Comparison of ENCODE assay signal across 19 mouse cellular contexts in genomic region chr10:13118024-13118769, GRCm38 (mm10). TPM values are rescaled to one million over a fixed set of nuclear protein-coding genes. Genes with fewer than 3 reads are reported as not detected.
DNase-seq lines count a peak whose midpoint lies in the region; ATAC-seq lines count a peak whose summit lies in the region.
"Had no signal": no experiment of that assay in that cellular context is flagged by ENCODE, and none has a peak within 500 bp of the region (broad histone marks: within the 10 kb centered on the region; RNA-seq: fewer than 3 reads in every experiment).

No protein-coding gene starts in this region.

- H3K4me3 ChIP-seq in heart, embryonic 14.5 days (ENCODE audit: control insufficient read depth in 1 of 2, insufficient read depth in 1 of 2, low read depth in 1 of 2, low read length in 2 of 2), result no peak overlapping the region
- H3K4me3 ChIP-seq in liver, embryonic 11.5 days (ENCODE audit: low read depth, low read length), result no peak overlapping the region
- no peak overlapping the region for H3K4me3 ChIP-seq in liver, embryonic 12.5 days
- no peak overlapping the region for H3K4me3 ChIP-seq in embryonic facial prominence, embryonic 10.5 days
- no peak overlapping the region for H3K4me3 ChIP-seq in embryonic facial prominence, embryonic 13.5 days

- no peaks in the 10 kb centered on the region for H3K9me3 ChIP-seq in heart, embryonic 14.5 days (ENCODE audit: control insufficient read depth, low read length)
- no peaks in the 10 kb centered on the region for H3K9me3 ChIP-seq in liver, embryonic 11.5 days (ENCODE audit: control insufficient read depth, low read length)
- H3K9me3 ChIP-seq in liver, embryonic 12.5 days (replicated peaks), result no peaks in the 10 kb centered on the region
- no peaks in the 10 kb centered on the region for H3K9me3 ChIP-seq in embryonic facial prominence, embryonic 10.5 days
- no peaks in the 10 kb centered on the region for H3K9me3 ChIP-seq in embryonic facial prominence, embryonic 13.5 days

- H3K27me3 ChIP-seq in heart, embryonic 14.5 days (ENCODE audit: control insufficient read depth, insufficient read depth, low read length), result no peaks in the 10 kb centered on the region
- no peaks in the 10 kb centered on the region for H3K27me3 ChIP-seq in liver, embryonic 11.5 days (replicated peaks; ENCODE audit: control insufficient read depth, insufficient read depth, low read length)
- H3K27me3 ChIP-seq in liver, embryonic 12.5 days (replicated peaks), result no peaks in the 10 kb centered on the region
- H3K27me3 ChIP-seq in embryonic facial prominence, embryonic 10.5 days (replicated peaks; ENCODE audit: low read depth, poor library complexity, severe bottlenecking), result no peaks in the 10 kb centered on the region
- no peaks in the 10 kb centered on the region for H3K27me3 ChIP-seq in embryonic facial prominence, embryonic 13.5 days
- H3K27me3 ChIP-seq: CH12.LX had no signal

- peaks cover 53% of the 10 kb centered on the region for H3K36me3 ChIP-seq in heart, embryonic 14.5 days (ENCODE audit: control insufficient read depth, insufficient read depth, low read length)
- no peaks in the 10 kb centered on the region for H3K36me3 ChIP-seq in liver, embryonic 11.5 days (ENCODE audit: control insufficient read depth, insufficient read depth, low read length)
- H3K36me3 ChIP-seq in liver, embryonic 12.5 days, result no peaks in the 10 kb centered on the region
- no peaks in the 10 kb centered on the region for H3K36me3 ChIP-seq in embryonic facial prominence, embryonic 10.5 days (replicated peaks)
- H3K36me3 ChIP-seq in embryonic facial prominence, embryonic 13.5 days, result 0 out of 2 replicates have a peak, but pooled peaks cover 5% of the 10 kb centered on the region

- no peak for ATAC-seq in heart, embryonic 14.5 days (ENCODE audit: insufficient number of reproducible peaks, insufficient read depth, low FRiP score, low read depth)
- no peak for ATAC-seq in liver, embryonic 11.5 days (replicated peaks; ENCODE audit: low FRiP score)
- no peak for ATAC-seq in liver, embryonic 12.5 days
- no peak for ATAC-seq in embryonic facial prominence, embryonic 13.5 days (ENCODE audit: insufficient number of reproducible peaks, insufficient read depth, low FRiP score, low TSS enrichment, low read depth)
- ATAC-seq: Patski had no signal

- H3K9ac ChIP-seq in heart, embryonic 14.5 days (ENCODE audit: low read length), result peak overlapping the region; percentile 8; the same call in 1 of the 2 replicates
- no peak overlapping the region for H3K9ac ChIP-seq in liver, embryonic 11.5 days (ENCODE audit: low read depth, low read length)
- no peak overlapping the region for H3K9ac ChIP-seq in liver, embryonic 12.5 days
- H3K9ac ChIP-seq in embryonic facial prominence, embryonic 13.5 days, result no peak overlapping the region

- intact Hi-C loops in heart, postnatal 36 days (cut with DNase I), result no loop called here

- 60% methylated on average over 7 of the region's 7 CpGs for WGBS in heart, embryonic 14.5 days
- WGBS in liver, embryonic 11.5 days, result 61% methylated on average over 7 of the region's 7 CpGs
- 50% methylated on average over 7 of the region's 7 CpGs for WGBS in liver, embryonic 12.5 days (ENCODE audit: insufficient replicate concordance)
- 52% methylated on average over 7 of the region's 7 CpGs for WGBS in embryonic facial prominence, embryonic 10.5 days
- WGBS in embryonic facial prominence, embryonic 13.5 days, result 71% methylated on average over 7 of the region's 7 CpGs

- no peak overlapping the region for H3K4me2 ChIP-seq in heart, embryonic 14.5 days (ENCODE audit: low read length)
- H3K4me2 ChIP-seq in liver, embryonic 11.5 days, result no peak overlapping the region
- H3K4me2 ChIP-seq in liver, embryonic 12.5 days, result no peak overlapping the region
- H3K4me2 ChIP-seq in embryonic facial prominence, embryonic 13.5 days, result no peak overlapping the region

- peak overlapping the region; percentile 57 to 74 for H3K27ac ChIP-seq in heart, embryonic 14.5 days (replicated peaks in 1 of 2; ENCODE audit: control insufficient read depth in 1 of 2, insufficient read depth in 1 of 2, low read depth in 2 of 2, low read length in 2 of 2)
- H3K27ac ChIP-seq in liver, embryonic 11.5 days (ENCODE audit: low read depth, low read length), result no peak overlapping the region
- no peak overlapping the region for H3K27ac ChIP-seq in liver, embryonic 12.5 days
- H3K27ac ChIP-seq in embryonic facial prominence, embryonic 10.5 days (replicated peaks), result peak overlapping the region; percentile 78
- H3K27ac ChIP-seq in embryonic facial prominence, embryonic 13.5 days, result 0 out of 2 replicates have a peak overlapping the region, but pooled peaks have one; percentile 16

- peaks cover 18 to 43% of the 10 kb centered on the region in 2 experiments for H3K4me1 ChIP-seq in heart, embryonic 14.5 days (ENCODE audit: control insufficient read depth in 2 of 2, insufficient read depth in 2 of 2, low read length in 2 of 2)
- peaks cover 2% of the 10 kb centered on the region for H3K4me1 ChIP-seq in liver, embryonic 11.5 days (replicated peaks; ENCODE audit: control insufficient read depth, insufficient read depth, low read length)
- peaks cover 3% of the 10 kb centered on the region; the same call in 1 of the 2 replicates for H3K4me1 ChIP-seq in liver, embryonic 12.5 days
- H3K4me1 ChIP-seq in embryonic facial prominence, embryonic 10.5 days, result peaks cover 60% of the 10 kb centered on the region
- peaks cover 5% of the 10 kb centered on the region for H3K4me1 ChIP-seq in embryonic facial prominence, embryonic 13.5 days

- DNase-seq in heart, postnatal 36 days, result no peak
- DNase-seq in liver, embryonic 11.5 days (ENCODE audit: low spot score), result peak; percentile 22
- DNase-seq in embryonic facial prominence, embryonic 10.5 days (ENCODE audit: low spot score), result no peak
- no peak for DNase-seq in cerebellum, adult 18-20 months
- DNase-seq in right cerebral cortex, adult 2 months (ENCODE audit: low spot score in 2 of 2), result no peak
- DNase-seq: adrenal gland, adult 2 months; cerebellum, postnatal 14 days; gastrocnemius, postnatal 25 days; kidney, adult 18-20 months; lung, adult 18-20 months; thymus, adult 2 months had no signal

RNA-seq across cellular contexts. Expression of gene Plagl1, which starts 57.9 kb away (rescaled TPM):
- 279 and 282 TPM in 2 replicates for polyA plus RNA-seq in heart, embryonic 14.5 days (2014; fragmentation: Nextera tagmentation; extraction: Ambion mirVana)
- 1 to 10 TPM; 7.2 to 8.4 TPM for total RNA-seq in heart, postnatal 36 days (2021)
- 163 and 165 TPM in 2 replicates for polyA plus RNA-seq in liver, embryonic 11.5 days (2014; fragmentation: Nextera tagmentation; extraction: Ambion mirVana)
- 55.7 and 63.5 TPM in 2 replicates for polyA plus RNA-seq in liver, embryonic 12.5 days (2016; fragmentation: Nextera tagmentation; extraction: Ambion mirVana)
- polyA plus RNA-seq in embryonic facial prominence, embryonic 10.5 days (2016; fragmentation: Nextera tagmentation; extraction: Ambion mirVana), result 69.6 and 77.8 TPM in 2 replicates
- 126 and 130 TPM in 2 replicates for polyA plus RNA-seq in embryonic facial prominence, embryonic 13.5 days (2015; fragmentation: Nextera tagmentation; extraction: Ambion mirVana)

RNA-seq across cellular contexts. Expression of gene Zc2hc1b, which starts 59.6 kb away (rescaled TPM):
- polyA plus RNA-seq in heart, embryonic 14.5 days (2014; fragmentation: Nextera tagmentation; extraction: Ambion mirVana), result not detected in 2 replicates
- not detected for total RNA-seq in heart, postnatal 36 days (2021)
- not detected in 2 replicates for polyA plus RNA-seq in liver, embryonic 11.5 days (2014; fragmentation: Nextera tagmentation; extraction: Ambion mirVana)
- polyA plus RNA-seq in liver, embryonic 12.5 days (2016; fragmentation: Nextera tagmentation; extraction: Ambion mirVana), result not detected in 2 replicates
- not detected in 2 replicates for polyA plus RNA-seq in embryonic facial prominence, embryonic 10.5 days (2016; fragmentation: Nextera tagmentation; extraction: Ambion mirVana)
- not detected in 2 replicates for polyA plus RNA-seq in embryonic facial prominence, embryonic 13.5 days (2015; fragmentation: Nextera tagmentation; extraction: Ambion mirVana)
- total RNA-seq: adrenal gland, adult 2 months; CH12.LX; gastrocnemius, postnatal 25 days; layer of hippocampus, postnatal 10 days; left cerebral cortex, postnatal 36 days had no signal
- polyA plus RNA-seq: adrenal gland, adult 2 months; Patski; spleen, adult 2 months; thymus, adult 2 months had no signal

Comparison
In these comparisons a context has a peak if more than half of its experiments do, and no peak if none do; other contexts are left out.
1. H3K27ac ChIP-seq: peak in heart, embryonic 14.5 days (2 of 2), embryonic facial prominence, embryonic 10.5 days (single experiment) and embryonic facial prominence, embryonic 13.5 days (single experiment); none in liver, embryonic 11.5 days (single experiment) and liver, embryonic 12.5 days (single experiment).